Mouse (Mus musculus) erythroblast, embryonic 14.5 days (primary cell): ENCODE measurements at regions not wholly inside any gene's neighbourhood (a gene's known extent, or its start where the extent isn't known, plus 50 kb on each side); places are given as distances from the start of the nearest gene placed in this dataset.

ENCODE experiments used
- H3K27me3 ChIP-seq: 2 replicates; pipeline ENCODE4 v1.6.1; 2012; ENCODE audit warnings: inconsistent platforms; ENCODE audit not compliant: control insufficient read depth
- H3K36me3 ChIP-seq: 2 replicates; pipeline ENCODE4 v1.6.1; 2012; ENCODE audit warnings: mild to moderate bottlenecking, inconsistent platforms; ENCODE audit not compliant: control insufficient read depth
- H3K4me1 ChIP-seq: 2 replicates; pipeline ENCODE4 v1.6.1; 2012; ENCODE audit warnings: inconsistent platforms; ENCODE audit not compliant: control insufficient read depth
- H3K4me3 ChIP-seq: replicated peaks from 2 replicates; pipeline ENCODE3; 2012; ENCODE audit warnings: moderate library complexity, mild to moderate bottlenecking, inconsistent platforms
- H3K9me3 ChIP-seq: 2 replicates; pipeline ENCODE4 v1.6.1; 2012; ENCODE audit warnings: low read length, inconsistent platforms, mixed read lengths; ENCODE audit not compliant: control insufficient read depth
- GATA1 ChIP-seq: IDR thresholded peaks from 2 replicates; pipeline ENCODE4 v1.6.1; 2012; ENCODE audit warnings: low read length, inconsistent platforms, mixed read lengths
- TAL1 ChIP-seq: IDR thresholded peaks from 3 replicates; pipeline ENCODE4 v1.6.1; 2012; ENCODE audit warnings: low read length, inconsistent platforms, mixed read lengths

DNA sequence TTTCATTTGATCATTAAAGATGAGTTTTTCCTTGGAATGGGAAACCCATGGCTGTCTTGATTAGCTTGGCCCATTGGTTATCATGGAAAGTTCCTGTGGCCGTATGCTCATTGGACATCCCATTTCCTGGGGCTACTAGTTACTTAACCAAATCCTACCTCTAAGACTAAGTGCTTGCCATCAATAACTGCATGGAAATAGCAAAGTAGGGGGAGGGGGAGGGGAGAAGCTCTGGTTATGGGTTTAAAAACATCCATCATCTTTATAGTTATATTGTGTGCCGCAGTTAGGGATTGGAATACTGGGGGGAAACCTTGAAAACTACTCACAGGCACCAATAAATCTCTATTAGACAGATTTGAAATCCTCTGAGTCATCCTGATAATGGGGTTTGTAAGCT lies 168.4 kb downstream of the Pdgfra start:
- no peaks in the 10 kb centered on the region for H3K27me3 ChIP-seq
- H3K36me3 ChIP-seq = no peaks in the 10 kb centered on the region
- TF ChIP-seq TAL1 (no peak), GATA1 (no peak)
- H3K4me1 ChIP-seq = no peaks in the 10 kb centered on the region
- H3K4me3 ChIP-seq = no peak overlapping the region
- H3K9me3 ChIP-seq = no peaks in the 10 kb centered on the region

DNA sequence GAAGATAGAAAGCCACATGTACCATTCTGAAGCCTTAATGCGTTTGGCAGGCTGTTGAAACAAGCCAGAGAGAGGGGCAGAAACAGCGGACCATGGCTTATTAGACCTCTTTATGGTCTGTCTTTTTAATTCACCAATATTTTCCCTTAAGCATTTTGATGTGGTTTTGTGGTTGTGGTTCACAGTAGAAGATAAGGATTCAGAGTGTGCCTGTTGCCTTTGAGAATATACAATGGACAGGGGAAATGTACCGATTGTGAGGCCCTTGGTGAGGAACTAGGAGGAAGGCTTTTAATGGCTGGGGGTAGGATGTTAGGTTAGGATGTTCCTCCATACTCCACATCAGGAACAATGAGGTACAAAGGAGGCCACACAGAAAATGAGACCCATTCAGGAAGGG lies 182.0 kb downstream of the Pdgfra start:
- Histone ChIP-seq H3K9me3 (no peaks in the 10 kb centered on the region), H3K4me1 (no peaks in the 10 kb centered on the region), H3K36me3 (no peaks in the 10 kb centered on the region), H3K27me3 (no peaks in the 10 kb centered on the region), H3K4me3 (no peak overlapping the region)
- TF ChIP-seq TAL1 (no peak), GATA1 (no peak)

DNA sequence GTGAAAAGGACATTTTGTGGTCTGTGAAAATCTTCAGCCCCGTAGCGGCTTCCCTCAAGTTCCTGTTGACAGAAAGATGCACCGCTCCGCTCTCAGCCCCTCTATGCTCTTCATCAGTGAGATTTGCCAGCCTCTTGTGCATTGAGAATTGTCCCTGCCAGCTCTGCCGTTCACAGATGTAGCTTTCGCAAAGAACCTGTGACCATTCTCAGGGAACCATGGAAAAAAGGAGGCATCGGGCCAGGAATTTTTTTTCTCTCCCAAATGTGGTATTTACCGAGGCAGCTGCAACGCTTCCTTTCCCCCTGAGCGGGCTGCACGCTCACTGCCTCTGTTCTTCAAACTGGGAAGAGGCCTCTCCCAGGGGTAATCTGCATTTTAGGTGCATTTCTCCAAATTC lies 184.4 kb downstream of the Pdgfra start:
- H3K4me3 ChIP-seq = no peak overlapping the region
- H3K27me3 ChIP-seq = no peaks in the 10 kb centered on the region
- no peaks in the 10 kb centered on the region for H3K9me3 ChIP-seq
- no peaks in the 10 kb centered on the region for H3K4me1 ChIP-seq
- H3K36me3 ChIP-seq = no peaks in the 10 kb centered on the region
- TF ChIP-seq TAL1 (no peak), GATA1 (no peak)

DNA sequence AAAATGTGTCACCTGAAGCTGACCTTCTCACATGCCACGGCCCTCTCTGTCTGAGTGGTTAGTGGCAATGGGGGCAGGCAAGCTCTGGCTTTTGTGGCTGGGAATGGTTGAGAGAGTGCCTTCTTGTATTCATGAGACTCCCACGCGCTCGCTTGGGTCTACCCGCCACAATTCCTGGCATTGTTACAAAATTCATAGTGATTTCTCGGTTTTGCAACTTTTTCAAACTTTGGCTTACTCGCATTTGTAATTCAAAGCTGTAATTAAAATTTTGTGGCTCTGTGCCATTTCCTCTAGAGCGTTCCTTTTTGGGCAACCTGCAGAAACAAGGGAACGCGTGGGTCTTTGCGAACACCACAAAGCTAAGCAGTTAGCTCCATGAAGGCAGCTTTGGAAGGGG lies 186.3 kb downstream of the Pdgfra start:
- Histone ChIP-seq H3K27me3 (no peaks in the 10 kb centered on the region), H3K4me3 (no peak overlapping the region), H3K4me1 (no peaks in the 10 kb centered on the region), H3K36me3 (no peaks in the 10 kb centered on the region), H3K9me3 (no peaks in the 10 kb centered on the region)
- TF ChIP-seq TAL1 (no peak), GATA1 (no peak)

DNA sequence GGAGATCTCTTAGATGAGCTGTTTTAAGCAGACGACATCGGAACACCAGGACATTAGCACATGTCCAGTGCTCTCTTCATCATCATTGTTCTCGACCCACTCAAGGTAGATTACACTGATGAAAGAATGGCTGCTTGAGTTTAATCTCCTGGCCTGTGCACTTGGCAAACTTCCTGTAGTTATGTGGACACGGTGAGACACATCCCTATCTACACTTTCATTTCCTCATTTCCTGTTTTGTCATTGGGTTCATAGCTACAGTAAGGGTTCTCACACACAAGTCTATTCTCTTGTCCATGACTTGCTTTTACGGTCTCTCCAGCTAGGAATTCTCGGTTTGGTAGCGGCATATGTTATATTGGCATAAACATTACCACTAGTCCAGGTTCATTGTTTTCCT lies 190.5 kb downstream of the Pdgfra start:
- TF ChIP-seq TAL1 (no peak), GATA1 (no peak)
- H3K4me1 ChIP-seq = no peaks in the 10 kb centered on the region
- no peaks in the 10 kb centered on the region for H3K27me3 ChIP-seq
- H3K4me3 ChIP-seq = no peak overlapping the region
- H3K9me3 ChIP-seq = no peaks in the 10 kb centered on the region
- H3K36me3 ChIP-seq = no peaks in the 10 kb centered on the region

DNA sequence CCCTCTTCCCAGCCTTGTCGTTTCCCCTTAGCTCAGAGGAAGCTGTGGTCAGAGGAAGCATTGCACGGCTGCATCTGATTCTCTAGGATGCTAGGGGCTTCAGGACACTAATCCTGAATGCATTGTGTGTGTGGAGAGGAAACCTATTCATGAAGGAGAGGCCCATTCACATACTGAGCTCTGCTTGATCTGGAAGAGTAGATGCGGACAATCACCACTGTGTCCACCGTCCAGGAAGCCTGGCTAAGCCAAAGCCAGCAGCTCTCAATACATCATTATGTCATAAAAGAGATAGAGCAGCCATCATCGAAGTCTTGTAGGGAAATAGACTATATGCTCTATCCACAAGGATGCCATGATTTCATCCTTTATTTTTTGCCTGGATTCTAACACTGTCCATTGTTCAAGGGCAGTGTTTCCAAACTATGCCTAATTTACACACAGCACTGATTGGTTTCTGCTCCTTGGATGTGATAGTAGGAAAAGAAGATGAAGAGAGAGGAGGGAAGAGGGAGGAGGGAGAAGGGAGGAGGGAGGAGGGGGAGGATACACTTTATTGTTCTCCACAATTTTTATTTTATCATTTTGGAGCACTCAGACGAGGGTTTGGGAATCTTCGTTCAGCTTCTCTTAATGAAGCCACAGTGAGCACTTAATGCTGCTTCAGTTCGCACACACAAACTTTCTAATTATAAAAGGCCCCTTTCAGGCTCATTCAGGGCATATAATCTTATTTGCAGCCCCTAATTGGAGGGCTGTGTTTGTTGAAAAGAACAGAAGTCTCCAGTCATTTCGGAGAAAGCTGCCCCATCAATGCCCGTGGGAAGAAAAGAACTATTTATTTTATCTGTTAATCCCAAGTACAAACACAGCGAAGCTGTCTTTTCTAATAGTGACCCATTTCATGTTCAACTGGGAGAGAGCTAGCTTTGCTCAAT lies 195.0 kb downstream of the Pdgfra start:
- H3K4me1 ChIP-seq = peaks cover 2% of the 10 kb centered on the region; the same call in 1 of the 2 replicates

DNA sequence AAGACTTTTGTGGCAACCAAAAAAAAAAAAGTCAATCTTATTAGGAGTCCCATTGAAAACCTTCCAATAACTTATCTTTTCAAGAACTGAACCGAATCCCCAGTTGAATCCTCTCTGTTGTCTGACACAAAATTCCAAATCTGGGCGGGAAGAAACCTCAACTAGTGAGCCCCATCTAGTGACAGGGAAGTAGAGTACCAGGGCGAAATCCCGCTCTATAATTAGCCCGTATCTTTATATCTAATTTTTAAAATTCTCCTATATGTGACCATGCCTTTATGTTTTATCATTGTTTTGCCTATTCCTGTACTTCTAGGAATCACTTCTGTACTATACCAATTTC lies 195.7 kb downstream of the Pdgfra start:
- Histone ChIP-seq H3K4me1 (peaks cover 2% of the 10 kb centered on the region; the same call in 1 of the 2 replicates), H3K9me3 (no peaks in the 10 kb centered on the region), H3K4me3 (no peak overlapping the region), H3K27me3 (no peaks in the 10 kb centered on the region), H3K36me3 (no peaks in the 10 kb centered on the region)
- TF ChIP-seq GATA1 = no peak
- TF ChIP-seq TAL1 = no peak

More for the DNA sequence above, 195.0 kb downstream of the Pdgfra start:
- TF ChIP-seq GATA1 (no peak), TAL1 (no peak)
- Histone ChIP-seq H3K4me3 (no peak overlapping the region), H3K27me3 (no peaks in the 10 kb centered on the region), H3K36me3 (no peaks in the 10 kb centered on the region), H3K9me3 (no peaks in the 10 kb centered on the region)

DNA sequence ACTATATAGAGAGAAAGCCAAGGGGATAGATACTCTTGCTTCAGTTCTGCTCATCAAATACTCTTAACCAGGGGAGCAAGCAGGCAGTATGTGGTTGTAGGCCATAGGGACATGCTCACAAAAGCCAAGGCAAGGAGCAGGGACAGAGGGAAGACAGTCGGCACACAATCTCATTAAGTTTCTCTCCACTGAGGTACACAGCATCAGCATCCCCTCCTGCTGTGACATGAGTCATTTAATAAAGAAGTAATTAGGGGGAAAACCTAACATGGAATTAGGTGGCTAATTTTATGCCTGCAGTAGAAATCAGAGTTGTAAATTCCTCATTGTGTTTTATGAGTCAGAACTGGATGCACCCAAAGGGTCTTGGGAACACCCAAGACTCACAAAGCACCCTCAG lies 203.2 kb downstream of the Pdgfra start:
- Histone ChIP-seq H3K9me3 (no peaks in the 10 kb centered on the region), H3K27me3 (no peaks in the 10 kb centered on the region), H3K36me3 (no peaks in the 10 kb centered on the region), H3K4me1 (peaks cover 8% of the 10 kb centered on the region), H3K4me3 (no peak overlapping the region)
- TF ChIP-seq GATA1 (no peak), TAL1 (no peak)

DNA sequence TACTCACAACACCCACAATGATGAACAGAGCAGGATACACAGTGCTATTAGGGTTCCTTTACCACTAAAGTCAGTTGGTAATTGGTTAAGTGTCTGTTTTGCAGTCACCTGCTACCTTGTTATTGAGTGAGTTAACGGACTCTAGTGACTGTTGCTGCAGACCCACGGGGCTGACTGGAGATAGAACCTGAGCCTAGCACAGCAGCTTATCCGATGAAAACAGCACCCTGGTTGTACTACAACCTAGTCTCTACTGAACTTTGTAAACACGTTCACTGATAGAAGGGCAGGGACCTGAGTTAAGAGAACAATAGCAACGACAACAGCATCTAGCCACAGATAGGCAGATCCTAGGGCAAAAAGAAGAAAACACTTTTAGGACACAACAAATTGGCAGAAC lies 206.8 kb downstream of the Pdgfra start:
- Histone ChIP-seq H3K4me1 (peaks cover 19% of the 10 kb centered on the region), H3K27me3 (no peaks in the 10 kb centered on the region), H3K9me3 (no peaks in the 10 kb centered on the region), H3K36me3 (no peaks in the 10 kb centered on the region), H3K4me3 (no peak overlapping the region)
- TF ChIP-seq TAL1 (no peak), GATA1 (no peak)
